Mouse (Mus musculus) forebrain, embryonic 14.5 days (tissue): Measurements from ENCODE around the gene Txlng. TPM values are rescaled to one million over a fixed set of nuclear protein-coding genes. Genes with fewer than 3 reads are reported as not detected.

Experiments used
- ATAC-seq: fragments of 200-750 bp; cut with Nextera tagmentation; 2 replicates; pipeline ENCODE4 v1.8.0; 2017; ENCODE audit warnings: mild to moderate bottlenecking, moderate library complexity
- DNase-seq: peaks from one replicate; pipeline ENCODE4 v3.0.0-alpha.2; 2015; ENCODE audit warnings: low spot score
- H3K27ac ChIP-seq: fragments of 300-500 bp; sonication (generic); 2 replicates; pipeline ENCODE4 v1.5.1; 2014; ENCODE audit warnings: low read depth, mild to moderate bottlenecking, control low read depth, low read length, moderate library complexity
- H3K27me3 ChIP-seq: fragments of 300-500 bp; sonication (generic); replicated peaks from 2 replicates; pipeline ENCODE4 v1.6.1; 2014; ENCODE audit warnings: low read length, control low read depth, mixed read lengths; ENCODE audit not compliant: control insufficient read depth, insufficient read depth
- H3K36me3 ChIP-seq: fragments of 300-500 bp; sonication (generic); 2 replicates; pipeline ENCODE4 v1.6.1; 2014; ENCODE audit warnings: low read length, control low read depth; ENCODE audit not compliant: control insufficient read depth, insufficient read depth
- H3K4me1 ChIP-seq: fragments of 300-500 bp; sonication (generic); 2 replicates; pipeline ENCODE4 v1.6.1; 2014; ENCODE audit warnings: antibody characterized with exemption, low read length, control low read depth; ENCODE audit not compliant: control insufficient read depth, insufficient read depth
- H3K4me2 ChIP-seq: fragments of 300-500 bp; sonication (generic); 2 replicates; pipeline ENCODE4 v1.6.1; 2014; ENCODE audit warnings: mild to moderate bottlenecking, control low read depth, low read length
- H3K4me3 ChIP-seq: fragments of 300-500 bp; sonication (generic); 2 replicates; pipeline ENCODE4 v1.5.1; 2014; ENCODE audit warnings: low read depth, low read length, control low read depth
- H3K9ac ChIP-seq: fragments of 300-500 bp; sonication (generic); 2 replicates; pipeline ENCODE4 v1.6.1; 2014; ENCODE audit warnings: mild to moderate bottlenecking, low read length, control low read depth, moderate library complexity
- H3K9me3 ChIP-seq: fragments of 300-500 bp; sonication (generic); replicated peaks from 2 replicates; pipeline ENCODE4 v1.6.1; 2016; ENCODE audit warnings: low read length, control low read depth, mixed read lengths; ENCODE audit not compliant: control insufficient read depth
- WGBS: fragments of 180-500 bp; shearing (Covaris S2); extraction: QIAGEN DNeasy Blood & Tissue Kit; methylation state at CpG from one replicate; pipeline ENCODE4 v1.1.7; 2014; 5-methylcytosine and 5-hydroxymethylcytosine counted together
- polyA plus RNA-seq: library from polyadenylated mRNA; unstranded; fragments of >200 nt; fragmentation: Nextera tagmentation; extraction: Ambion mirVana; gene quantifications from 2 replicates; pipeline ENCODE4 v1.2.1, GENCODE M21; 2014

The Txlng gene
- polyA plus RNA-seq, 1 experiment from 2014 or later = 13.6 TPM

GRCm38 (mm10) chrX:162788372-162788771 is 40.9 kb downstream of the Txlng start:
- Histone ChIP-seq H3K36me3 (peaks cover 15% of the 10 kb centered on the region), H3K9me3 (no peaks in the 10 kb centered on the region), H3K4me1 (no peaks in the 10 kb centered on the region), H3K27me3 (no peaks in the 10 kb centered on the region), H3K4me2 (no peak overlapping the region), H3K4me3 (no peak overlapping the region), H3K27ac (no peak overlapping the region), H3K9ac (no peak overlapping the region)
- 41% methylated on average over 1 of the region's 1 CpGs for WGBS
- DNase-seq (no peak), ATAC-seq (no peak)

GRCm38 (mm10) chrX:162770726-162771125 is 58.5 kb downstream of the Txlng start:
- Histone ChIP-seq H3K27me3 (no peaks in the 10 kb centered on the region), H3K36me3 (peaks cover 34% of the 10 kb centered on the region)
- 57% methylated on average over 1 of the region's 1 CpGs for whole genome bisulfite sequencing

GRCm38 (mm10) chrX:162761716-162762395 is 67.4 kb downstream of the Txlng start:
- H3K4me2 ChIP-seq = peak overlapping the region; percentile 53
- ATAC-seq = no peak
- H3K27ac ChIP-seq = no peak overlapping the region
- 60% methylated on average over 9 of the region's 9 CpGs for WGBS
- H3K9me3 ChIP-seq = no peaks in the 10 kb centered on the region
- peak overlapping the region; percentile 51 for H3K4me3 ChIP-seq
- H3K4me1 ChIP-seq = peaks cover 3% of the 10 kb centered on the region; the same call in 1 of the 2 replicates
- peak overlapping the region; percentile 68 for H3K9ac ChIP-seq
- DNase-seq = peak; percentile 7
- H3K36me3 ChIP-seq = no peaks in the 10 kb centered on the region
- no peaks in the 10 kb centered on the region for H3K27me3 ChIP-seq

More at GRCm38 (mm10) chrX:162770726-162771125, 58.5 kb downstream of the Txlng start:
- Histone ChIP-seq H3K4me1 (no peaks in the 10 kb centered on the region), H3K9me3 (no peaks in the 10 kb centered on the region), H3K4me3 (no peak overlapping the region), H3K4me2 (no peak overlapping the region), H3K27ac (no peak overlapping the region), H3K9ac (no peak overlapping the region)
- ATAC-seq (no peak), DNase-seq (no peak)

GRCm38 (mm10) chrX:162760958-162761515 is 68.2 kb downstream of the Txlng start:
- Histone ChIP-seq H3K9me3 (no peaks in the 10 kb centered on the region), H3K9ac (peak overlapping the region; percentile 68), H3K27me3 (no peaks in the 10 kb centered on the region), H3K4me1 (peaks cover 3% of the 10 kb centered on the region; the same call in 1 of the 2 replicates), H3K4me2 (peak overlapping the region; percentile 53), H3K27ac (peak overlapping the region; percentile 91), H3K4me3 (peak overlapping the region; percentile 51), H3K36me3 (no peaks in the 10 kb centered on the region)
- peak; percentile 1; the same call in 1 of the 2 replicates for ATAC-seq
- DNase-seq = no peak
- 40% methylated on average over 30 of the region's 50 CpGs for WGBS

- peaks cover 3% of the 10 kb centered on the region; the same call in 1 of the 2 replicates for H3K4me1 ChIP-seq
- H3K9me3 ChIP-seq = no peaks in the 10 kb centered on the region
- DNase-seq (peak; percentile 95), ATAC-seq (peak; percentile 98)
- H3K4me2 ChIP-seq = peak within 1 kb of the TSS; percentile 53
- 25% methylated on average over 89 of the region's 100 CpGs for WGBS
- peak within 1 kb of the TSS; percentile 68 for H3K9ac ChIP-seq
- no peaks in the 10 kb centered on the region for H3K36me3 ChIP-seq
- H3K27ac ChIP-seq = peak within 1 kb of the TSS; percentile 91
- H3K4me3 ChIP-seq = peak within 1 kb of the TSS; percentile 51
- no peaks in the 10 kb centered on the region for H3K27me3 ChIP-seq
Measured at GRCm38 (mm10) chrX:162760115-162760942, 68.9 kb downstream of the Txlng start, which contains the start of gene Rbbp7. Rbbp7 (plus strand) TSS chrX:162760402.

GRCm38 (mm10) chrX:162759251-162760114 is 69.8 kb downstream of the Txlng start:
- ATAC-seq (no peak), DNase-seq (peak; percentile 4)
- Histone ChIP-seq H3K4me2 (peak overlapping the region; percentile 46), H3K4me1 (peaks cover 3% of the 10 kb centered on the region; the same call in 1 of the 2 replicates), H3K4me3 (peak overlapping the region; percentile 30), H3K27me3 (no peaks in the 10 kb centered on the region), H3K9me3 (no peaks in the 10 kb centered on the region), H3K36me3 (no peaks in the 10 kb centered on the region), H3K27ac (peak overlapping the region; percentile 89), H3K9ac (peak overlapping the region; percentile 50)
- 26% methylated on average over 31 of the region's 32 CpGs for WGBS

GRCm38 (mm10) chrX:162756058-162756457 is 73.2 kb downstream of the Txlng start:
- ATAC-seq (no peak), DNase-seq (no peak)
- Histone ChIP-seq H3K9me3 (no peaks in the 10 kb centered on the region), H3K9ac (no peak overlapping the region), H3K27ac (no peak overlapping the region), H3K4me1 (peaks cover 3% of the 10 kb centered on the region; the same call in 1 of the 2 replicates), H3K36me3 (no peaks in the 10 kb centered on the region), H3K27me3 (no peaks in the 10 kb centered on the region), H3K4me2 (no peak overlapping the region), H3K4me3 (no peak overlapping the region)
- 36% methylated on average over 7 of the region's 7 CpGs for WGBS

- H3K9ac ChIP-seq = no peak overlapping the region
- H3K27ac ChIP-seq = no peak overlapping the region
- ATAC-seq (no peak), DNase-seq (no peak)
- H3K27me3 ChIP-seq = no peaks in the 10 kb centered on the region
- H3K4me1 ChIP-seq = peaks cover 1% of the 10 kb centered on the region; the same call in 1 of the 2 replicates
- no peak overlapping the region for H3K4me2 ChIP-seq
- H3K9me3 ChIP-seq = no peaks in the 10 kb centered on the region
- H3K36me3 ChIP-seq = no peaks in the 10 kb centered on the region
- no peak overlapping the region for H3K4me3 ChIP-seq
- 88% methylated on average over 4 of the region's 4 CpGs for WGBS
Measured at GRCm38 (mm10) chrX:162754314-162754713, 74.9 kb downstream of the Txlng start.
